Comparison of ENCODE assay signal across 1 mouse cellular context in genomic region chr11:98680023-98680422, GRCm38 (mm10).
TF ChIP-seq lines count a peak whose summit lies in the region.

No protein-coding gene starts in this region.

TF ChIP-seq in MEL, 35 proteins besides CTCF, POLR2A, EP300 and RAD21:
- no peak for TF ChIP-seq RCOR1 (IDR thresholded peaks at IDR 0.05; ENCODE audit: low read depth, low read length)
- TF ChIP-seq TAL1 (IDR thresholded peaks at IDR 0.05; ENCODE audit: low read length) = no peak
- peak; percentile 36 for TF ChIP-seq SMC3 (IDR thresholded peaks at IDR 0.05; ENCODE audit: low read depth, low read length)
- TF ChIP-seq MAZ (IDR thresholded peaks at IDR 0.05; ENCODE audit: low read depth, low read length) = no peak
